Mouse (Mus musculus): ENCODE data around the gene Spata16. TPM values are rescaled to one million over a fixed set of nuclear protein-coding genes. Genes with fewer than 3 reads are reported as not detected.

Spata16 gene
- total RNA-seq, 2 experiments from 2014 or later = not detected

- Histone ChIP-seq H3K27ac (no peak overlapping the region), H3K4me3 (no peak overlapping the region)
- intact Hi-C loops (cut with DNase I) = no loop called here
- no peak for DNase-seq (ENCODE audit: extremely low spot score in 1 of 2, low spot score in 2 of 2)
- TF ChIP-seq CTCF (IDR thresholded peaks at IDR 0.05) = no peak
Measured at GRCm38 (mm10) chr3:26981979-26982623, 344.7 kb downstream of the Spata16 start.

- Histone ChIP-seq H3K4me3 (no peak overlapping the region), H3K27ac (no peak overlapping the region)
- intact Hi-C loops (cut with DNase I) = no loop called here
- DNase-seq (ENCODE audit: extremely low spot score in 1 of 2, low spot score in 2 of 2) = no peak
- TF ChIP-seq CTCF (IDR thresholded peaks at IDR 0.05) = no peak
Measured at GRCm38 (mm10) chr3:26983749-26984148, 346.3 kb downstream of the Spata16 start.

- Histone ChIP-seq H3K27ac (no peak overlapping the region), H3K4me3 (no peak overlapping the region)
- no peak for DNase-seq (ENCODE audit: extremely low spot score in 1 of 2, low spot score in 2 of 2)
- intact Hi-C loops (cut with DNase I) = no loop called here
- TF ChIP-seq CTCF (IDR thresholded peaks at IDR 0.05) = no peak
Measured at GRCm38 (mm10) chr3:27006844-27007243, 369.4 kb downstream of the Spata16 start.

- Histone ChIP-seq H3K27ac (no peak overlapping the region), H3K4me3 (no peak overlapping the region)
- TF ChIP-seq CTCF (IDR thresholded peaks at IDR 0.05) = no peak
- no peak for DNase-seq (ENCODE audit: extremely low spot score in 1 of 2, low spot score in 2 of 2)
- intact Hi-C loops (cut with DNase I) = no loop called here
Measured at GRCm38 (mm10) chr3:27027957-27028356, 390.5 kb downstream of the Spata16 start.

- no peak for TF ChIP-seq CTCF (IDR thresholded peaks at IDR 0.05)
- no peak for DNase-seq (ENCODE audit: extremely low spot score in 1 of 2, low spot score in 2 of 2)
- H3K27ac ChIP-seq = no peak overlapping the region
- intact Hi-C loops (cut with DNase I) = no loop called here
- H3K4me3 ChIP-seq = no peak overlapping the region
Measured at GRCm38 (mm10) chr3:27028526-27028925, 391.1 kb downstream of the Spata16 start.

GRCm38 (mm10) chr3:27030067-27030857 is 392.8 kb downstream of the Spata16 start:
- Histone ChIP-seq H3K4me3 (no peak overlapping the region), H3K27ac (no peak overlapping the region)
- TF ChIP-seq CTCF (IDR thresholded peaks at IDR 0.05) = no peak
- DNase-seq (ENCODE audit: extremely low spot score in 1 of 2, low spot score in 2 of 2) = no peak
- intact Hi-C loops (cut with DNase I) = no loop called here

Small RNA genes lying within 50 kb of the gene (microRNA-seq; reads per million reads assigned to microRNA genes)
- 0 reads per million in 2 experiments for gene Gm25773
- gene Gm44464 = 0 reads per million in 2 experiments

Measured in left cerebral cortex, adult 2 months (tissue).